Mouse (Mus musculus): ENCODE data around the gene Stard13.

Gene Stard13

DNA sequence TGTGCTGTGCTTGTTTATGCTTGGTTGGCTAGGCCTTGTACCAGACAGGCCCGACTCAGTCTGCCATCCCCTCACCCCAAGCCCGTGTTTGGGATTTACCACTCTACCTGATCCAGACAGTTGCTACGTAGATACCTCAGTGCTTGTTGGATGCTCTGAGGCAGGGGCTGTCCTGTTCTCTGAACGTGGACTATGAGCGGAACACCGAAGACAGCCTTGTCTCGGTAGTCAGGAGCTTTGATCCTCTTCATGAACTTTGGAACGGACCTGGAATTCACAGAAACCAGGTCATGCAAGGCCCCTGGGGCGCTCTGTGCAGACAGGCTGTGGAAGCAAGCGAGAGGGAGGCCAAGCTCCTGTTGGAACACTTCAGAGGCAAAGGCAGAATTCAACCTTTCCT is 174.3 kb downstream of the Stard13 start:
- DNase-seq (ENCODE audit: low read depth, low spot score) = no peak

DNA sequence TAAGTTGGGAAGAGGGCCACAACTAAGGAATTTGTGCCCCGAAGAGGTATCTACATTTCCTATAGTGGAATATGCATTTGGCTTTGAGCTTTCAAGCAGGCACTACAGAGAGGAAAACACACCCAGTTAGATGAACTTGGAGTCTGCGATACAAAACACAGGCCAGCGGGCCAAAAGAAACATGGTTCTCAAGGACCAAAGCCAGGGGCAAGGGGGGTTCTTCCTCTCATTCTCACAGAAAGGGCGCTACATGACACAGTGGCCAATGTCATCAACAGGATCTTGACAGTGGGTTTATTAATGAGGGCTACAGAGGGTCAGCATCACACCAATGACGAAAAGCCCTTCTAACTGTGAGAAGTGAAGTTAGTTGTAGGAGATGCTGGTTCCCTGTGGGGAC is 175.9 kb downstream of the Stard13 start:
- no peak for DNase-seq (ENCODE audit: low read depth, low spot score)

DNA sequence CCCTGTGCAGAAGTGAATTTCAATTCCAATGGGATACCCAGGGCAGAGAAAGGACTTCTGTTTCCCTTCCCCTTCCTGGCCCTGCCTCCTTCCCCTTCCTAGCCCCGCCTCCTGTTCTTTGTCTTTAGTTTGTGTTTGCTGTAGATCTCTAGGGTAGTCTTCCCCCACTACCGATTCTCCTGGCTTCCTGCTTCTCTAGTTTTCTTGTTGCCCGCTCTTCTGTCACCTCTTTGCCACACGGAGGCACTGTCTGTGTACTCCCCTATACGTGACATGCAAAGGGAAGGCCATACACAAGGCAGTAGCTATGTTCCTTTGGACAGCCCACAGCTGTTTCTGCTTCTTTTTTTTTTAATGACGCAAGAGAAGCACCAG is 176.7 kb downstream of the Stard13 start:
- no peak for DNase-seq (ENCODE audit: low read depth, low spot score)

DNA sequence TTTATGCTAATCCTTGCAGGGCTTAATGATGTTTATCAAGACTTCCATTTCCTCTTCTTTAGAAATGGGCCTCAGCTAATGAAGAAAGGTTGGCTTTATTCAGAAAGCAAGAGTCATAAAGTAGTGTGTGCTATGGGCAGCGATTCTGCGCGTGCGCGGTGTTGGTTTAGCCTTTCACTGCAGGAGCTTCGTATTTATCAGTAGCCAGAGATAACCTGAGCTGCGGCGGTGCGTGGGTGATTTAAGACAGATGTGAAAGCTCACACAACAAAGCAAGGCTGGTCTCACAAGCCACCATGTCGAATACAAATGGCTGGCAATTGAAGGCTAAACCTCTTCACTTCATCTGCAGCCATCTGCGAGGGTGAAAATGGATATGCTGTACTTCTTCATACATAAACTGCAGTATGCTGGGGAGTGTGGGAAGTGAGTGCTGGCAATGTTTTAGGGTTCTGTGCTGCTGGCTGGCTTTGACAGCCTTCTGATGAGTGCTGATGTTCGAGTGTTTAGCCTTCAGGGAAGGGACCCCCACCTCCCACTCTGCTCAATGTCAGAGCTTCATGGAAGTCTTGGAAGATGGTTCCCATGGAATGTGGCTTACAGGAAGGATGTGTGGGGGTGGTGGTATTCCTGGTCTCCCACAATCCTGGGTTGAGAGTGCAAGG is 177.2 kb downstream of the Stard13 start:
- no peak for DNase-seq (ENCODE audit: low read depth, low spot score)

DNA sequence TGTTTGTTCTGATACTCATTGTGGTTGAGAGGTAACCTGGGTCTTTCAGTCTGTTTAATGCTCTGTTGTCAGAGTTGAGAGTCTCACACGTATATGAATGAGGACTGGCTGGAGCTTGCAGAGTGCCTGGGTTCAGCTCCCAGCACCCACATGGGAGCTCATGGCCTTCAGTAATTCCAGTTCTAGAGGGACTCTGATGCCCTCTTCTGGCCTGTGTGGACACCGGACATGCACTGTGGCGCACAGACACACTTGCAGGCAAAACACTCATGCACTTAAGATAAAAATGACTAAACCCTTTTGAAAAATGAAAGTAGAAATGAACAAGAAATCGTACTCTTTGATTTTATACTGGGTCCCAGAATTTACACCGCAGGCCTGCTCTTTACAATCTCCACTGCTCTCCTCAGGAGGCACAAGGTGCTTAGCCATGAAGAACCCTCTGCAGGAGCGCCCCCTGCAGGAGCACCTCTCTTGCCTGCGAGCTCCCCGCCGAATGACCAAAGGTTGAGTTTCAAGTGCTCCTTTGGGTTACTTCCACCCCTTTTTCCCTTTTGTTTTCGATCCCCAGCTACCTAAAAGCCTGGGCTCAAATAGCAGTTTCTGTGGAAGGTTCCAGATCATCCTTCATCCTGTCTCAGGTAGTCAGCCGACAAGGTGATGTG is 178.1 kb downstream of the Stard13 start:
- DNase-seq (ENCODE audit: low read depth, low spot score) = no peak

DNA sequence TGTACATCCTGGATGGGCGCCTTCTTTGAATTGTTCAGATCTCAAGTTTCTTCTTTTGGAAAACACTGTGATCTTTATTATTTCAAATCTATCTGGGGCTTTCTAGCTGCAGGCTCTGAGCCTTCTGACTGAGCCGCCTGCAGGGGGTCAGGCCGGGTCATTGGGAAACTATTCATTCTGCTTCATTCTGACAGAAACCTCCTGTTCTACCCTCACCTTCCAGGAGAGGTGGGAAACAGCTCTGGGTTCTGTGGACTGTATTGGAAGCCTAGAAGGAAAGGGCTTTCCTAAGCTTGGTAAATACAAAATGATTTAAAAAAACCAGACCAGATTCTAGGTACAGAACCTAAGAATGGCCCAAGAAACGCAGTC is 178.9 kb downstream of the Stard13 start:
- no peak for DNase-seq (ENCODE audit: low read depth, low spot score)

DNA sequence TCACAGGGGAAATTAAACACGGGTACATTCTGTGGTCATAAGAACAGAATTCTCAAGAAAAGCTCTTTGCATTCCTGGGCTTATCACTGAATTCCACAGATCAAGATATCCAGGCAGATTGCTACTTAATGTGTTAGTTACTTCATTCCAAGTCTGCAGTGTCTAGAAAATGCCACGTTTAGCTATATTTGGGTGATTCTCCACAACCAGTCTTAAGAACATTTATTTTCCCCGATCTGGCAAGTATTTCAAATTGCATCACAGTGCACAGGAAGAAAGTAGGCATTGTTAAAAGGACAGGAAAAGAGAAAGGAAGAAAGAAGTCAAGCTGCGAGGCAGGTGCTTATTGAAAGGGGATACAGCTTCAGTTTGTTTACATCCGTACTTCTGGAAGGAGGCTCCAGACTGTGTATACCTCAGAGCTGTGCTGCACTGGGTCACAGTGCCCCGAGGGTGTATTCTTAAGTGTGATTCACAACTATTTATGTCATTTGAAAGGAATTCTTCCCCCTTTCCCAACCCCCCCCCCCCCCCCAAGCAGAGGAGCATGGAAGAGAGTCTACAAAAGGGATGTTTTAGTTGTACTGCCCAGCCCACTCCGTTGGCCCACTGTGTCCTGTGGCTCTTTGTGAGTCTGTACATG is 179.4 kb downstream of the Stard13 start:
- no peak for DNase-seq (ENCODE audit: low read depth, low spot score)

DNA sequence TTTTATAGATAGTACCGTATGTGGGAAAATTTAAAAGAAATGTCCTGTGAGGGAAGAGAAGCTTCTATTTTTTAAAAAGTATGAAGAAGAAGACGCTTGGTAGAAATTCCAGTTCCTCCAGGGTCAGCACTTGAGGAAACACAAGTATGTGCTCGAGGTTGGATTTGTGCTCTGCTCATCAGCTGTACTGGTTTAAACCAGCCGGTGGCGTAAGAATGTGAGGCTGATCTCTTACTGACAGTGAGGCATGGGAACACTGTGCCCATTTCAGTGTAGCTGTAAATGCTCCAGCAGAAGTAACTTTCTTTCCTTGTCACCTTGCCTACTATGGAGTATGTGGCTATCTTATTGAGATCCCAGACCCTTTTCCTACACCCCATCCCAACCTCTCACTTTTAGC is 180.4 kb downstream of the Stard13 start:
- no peak for DNase-seq (ENCODE audit: low read depth, low spot score)

DNA sequence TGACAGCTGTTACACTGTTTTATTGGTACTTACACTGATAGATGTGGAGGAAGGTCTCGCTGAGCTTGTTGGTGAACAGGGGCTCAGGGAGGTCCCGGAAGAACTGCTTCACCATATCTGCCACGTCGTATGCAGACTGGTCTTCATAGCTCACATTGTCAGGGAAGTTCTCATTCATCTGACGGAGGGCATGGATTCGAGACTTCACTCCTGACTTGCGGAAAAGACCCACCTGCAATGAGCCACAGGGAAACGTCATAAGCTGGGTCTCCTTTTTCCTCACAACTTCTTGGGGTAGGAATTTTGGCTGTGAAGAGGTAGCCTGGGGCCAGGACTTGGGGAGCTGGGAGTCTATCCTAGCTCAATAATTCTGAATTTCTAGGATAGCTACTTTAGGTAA is 181.3 kb downstream of the Stard13 start:
- DNase-seq (ENCODE audit: low read depth, low spot score) = no peak

DNA sequence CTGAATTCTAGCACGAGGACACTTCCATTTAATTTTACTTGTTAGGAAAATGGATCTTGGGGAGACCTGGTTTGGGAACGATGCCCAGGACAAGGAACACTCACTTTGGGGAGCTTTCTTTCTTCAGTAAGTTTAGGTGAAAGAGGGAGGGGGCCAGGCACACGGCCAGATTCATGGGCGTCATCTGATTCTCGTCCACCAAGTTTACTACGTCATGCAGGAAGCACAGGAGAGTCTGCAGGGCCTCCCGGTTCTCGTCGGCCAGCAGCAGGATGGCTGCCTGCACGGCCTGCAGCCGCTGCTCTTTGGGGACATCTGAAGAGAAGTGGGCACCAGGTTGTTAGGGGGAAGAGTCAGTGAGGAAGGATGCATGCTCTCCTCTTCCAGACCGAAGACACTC is 186.1 kb downstream of the Stard13 start:
- no peak for DNase-seq (ENCODE audit: low read depth, low spot score)

DNA sequence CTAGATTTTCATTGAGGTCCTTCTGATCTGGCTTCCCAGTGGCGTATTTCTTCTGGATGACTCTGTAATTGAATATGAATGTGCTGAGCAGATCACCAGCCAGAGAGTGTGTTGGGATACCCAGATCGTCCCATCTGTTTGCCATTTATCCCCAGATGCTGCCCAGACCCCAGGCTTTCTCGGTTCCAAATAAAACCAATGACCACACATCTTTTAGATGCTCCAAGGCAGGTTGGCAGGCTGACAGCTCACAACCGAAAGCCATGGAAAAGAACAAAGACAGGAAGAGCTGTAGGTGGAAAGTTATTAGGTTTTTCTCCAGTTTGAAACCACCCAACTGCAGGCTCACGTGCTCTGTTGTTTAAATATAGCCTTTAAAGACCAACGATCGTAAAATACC is 186.7 kb downstream of the Stard13 start:
- DNase-seq (ENCODE audit: low read depth, low spot score) = no peak

DNA sequence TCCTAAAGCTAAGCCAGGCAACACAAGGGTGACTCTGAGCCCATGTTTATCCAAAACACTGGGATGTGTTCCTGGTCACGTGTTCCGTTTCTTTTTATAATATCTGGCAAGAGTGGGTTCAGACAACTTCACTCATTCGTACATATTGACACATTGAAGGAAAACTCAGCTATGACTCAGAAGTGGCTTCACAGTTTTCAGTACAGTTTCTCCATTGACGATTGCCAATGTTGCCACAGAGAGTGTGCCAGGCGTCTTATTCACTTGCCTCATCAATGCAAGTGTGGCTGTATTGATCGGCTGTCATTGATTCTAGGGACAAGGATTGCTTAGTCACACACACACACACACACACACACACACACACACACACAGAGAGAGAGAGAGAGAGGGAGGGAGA is 187.5 kb downstream of the Stard13 start:
- no peak for DNase-seq (ENCODE audit: low read depth, low spot score)

DNA sequence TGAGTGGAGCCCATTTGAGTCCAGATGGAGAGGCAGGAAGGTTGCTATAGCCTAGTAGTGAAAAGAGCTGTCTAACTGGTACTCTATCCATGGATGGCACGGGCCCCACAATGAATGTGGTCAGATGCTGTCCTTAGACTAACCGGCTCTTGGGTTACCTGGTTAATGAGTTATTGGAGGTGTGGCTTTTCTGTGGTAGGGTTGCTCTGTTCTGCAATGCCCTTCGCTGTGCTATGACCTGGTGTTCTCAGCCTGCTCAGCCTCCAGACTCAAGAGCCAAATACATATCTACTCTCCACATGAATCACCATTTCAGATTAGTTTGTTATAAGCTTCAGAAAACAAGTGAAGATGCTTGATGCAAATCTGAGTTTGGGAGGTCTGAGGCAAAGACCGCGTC is 190.7 kb downstream of the Stard13 start:
- no peak for DNase-seq (ENCODE audit: low read depth, low spot score)

DNA sequence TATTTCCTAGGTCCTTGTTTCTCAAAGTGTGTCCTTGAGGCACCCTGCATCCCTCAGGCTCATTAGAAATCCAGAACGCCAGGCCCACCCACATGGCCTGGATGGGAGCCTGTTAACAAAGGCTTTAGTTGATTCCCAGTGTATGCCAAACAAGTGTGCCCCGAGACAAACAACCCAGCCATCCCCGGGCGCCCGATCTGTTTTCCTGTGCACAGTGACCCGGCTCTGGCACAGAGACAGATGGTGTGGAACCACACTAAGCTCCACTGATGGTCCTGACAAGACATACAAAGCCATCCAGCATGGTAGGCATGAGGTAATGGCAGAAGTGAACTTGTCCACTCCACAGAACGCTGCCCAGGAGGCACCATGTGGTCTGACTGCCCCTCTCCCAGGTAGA is 195.8 kb downstream of the Stard13 start:
- DNase-seq (ENCODE audit: low read depth, low spot score) = no peak

DNA sequence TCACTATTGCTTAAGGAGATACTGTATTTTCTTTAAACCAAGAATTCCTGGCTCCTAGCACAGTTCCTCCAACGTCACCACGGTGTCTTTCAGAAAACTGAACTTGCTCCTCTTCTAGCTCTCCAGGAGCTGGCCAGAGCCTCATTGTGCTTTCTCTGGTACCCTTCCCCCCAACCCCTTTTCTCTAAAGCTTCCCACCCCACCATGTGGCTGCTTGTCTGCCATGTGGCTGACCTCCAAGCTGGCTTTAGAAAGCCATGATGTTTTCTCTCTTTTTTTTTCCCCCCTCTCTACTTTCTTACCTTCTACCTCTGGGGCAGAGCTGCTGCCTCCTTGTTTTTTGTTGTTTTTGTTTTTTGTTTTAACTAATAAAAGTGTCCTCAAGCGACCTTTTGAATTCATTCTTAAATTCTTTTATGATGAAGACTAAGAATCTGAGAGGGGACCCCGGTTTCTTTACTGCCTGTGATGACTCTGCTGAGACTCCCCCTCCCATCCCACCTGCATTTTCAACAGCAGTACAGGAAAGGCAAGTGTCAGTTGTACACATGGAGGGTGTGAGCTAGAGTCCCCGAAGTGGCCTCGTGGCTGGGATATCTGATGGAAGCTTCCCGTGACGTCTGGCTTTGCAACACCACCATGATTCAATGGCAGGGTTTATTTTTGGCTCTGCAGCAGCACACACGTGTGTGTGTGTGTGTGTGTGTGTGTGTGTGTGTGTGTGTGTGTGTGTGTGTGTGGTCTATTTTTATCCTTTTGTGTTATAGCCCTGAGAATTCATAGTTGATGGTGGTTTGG is 198.7 kb downstream of the Stard13 start:
- no peak for DNase-seq (ENCODE audit: low read depth, low spot score)

DNA sequence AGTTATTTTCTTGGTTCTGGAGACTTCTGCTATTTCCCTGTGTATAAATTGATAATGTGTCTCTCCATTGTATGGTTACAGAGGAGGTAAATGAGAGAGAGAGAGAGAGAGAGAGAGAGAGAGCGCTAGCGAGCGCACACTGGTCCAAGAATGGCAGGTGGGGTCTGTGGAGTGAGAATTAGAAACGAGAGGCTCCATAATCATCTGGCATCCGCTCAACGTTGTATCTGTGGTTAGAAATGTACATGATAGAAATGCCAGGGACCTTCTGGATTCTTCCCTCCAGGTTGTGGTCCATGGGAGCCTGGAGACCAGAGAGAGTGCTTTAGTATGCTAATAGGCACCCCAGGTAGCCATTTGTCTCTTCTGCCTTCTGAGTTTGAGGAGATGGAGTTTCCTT is 204.7 kb downstream of the Stard13 start:
- no peak for DNase-seq (ENCODE audit: low read depth, low spot score)

DNA sequence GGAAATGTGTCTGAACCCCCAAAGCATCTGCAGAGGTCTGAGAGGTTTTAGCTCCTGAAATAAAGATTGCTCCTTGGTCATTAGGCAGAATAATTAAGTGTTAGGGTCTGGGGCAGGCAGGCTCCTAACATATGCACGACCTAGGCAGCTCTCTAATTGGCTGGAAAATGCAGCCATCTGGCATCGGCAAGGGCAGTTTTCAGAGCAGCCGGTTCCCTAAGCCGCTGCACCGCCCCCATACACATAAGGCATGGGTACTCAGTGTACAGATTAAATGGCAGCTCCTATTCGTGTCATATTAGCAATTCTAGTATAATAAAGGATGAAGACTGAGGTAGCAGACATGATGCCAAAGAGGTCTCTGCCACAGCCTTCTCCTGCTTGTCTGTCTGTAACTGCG is 206.5 kb downstream of the Stard13 start:
- no peak for DNase-seq (ENCODE audit: low read depth, low spot score)

DNA sequence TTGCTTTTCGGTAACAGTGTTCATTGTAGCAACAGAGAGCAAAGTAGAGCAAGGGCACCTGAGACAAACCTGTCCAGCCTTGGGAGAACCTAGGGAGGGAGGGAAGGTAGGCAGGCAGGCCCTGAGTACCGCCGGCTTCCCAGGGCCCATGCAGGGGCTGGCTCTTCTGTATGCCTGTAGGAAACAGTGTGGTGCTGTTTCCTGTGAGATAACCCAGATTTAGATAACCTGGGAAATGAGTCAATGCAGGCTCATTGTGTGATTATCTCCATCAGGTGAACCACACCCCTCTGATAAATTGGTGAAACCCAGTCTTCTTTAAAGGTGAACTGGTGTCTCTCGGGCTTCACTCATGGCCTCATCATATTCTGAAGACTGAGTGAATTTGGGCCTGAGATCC is 207.6 kb downstream of the Stard13 start:
- no peak for DNase-seq (ENCODE audit: low read depth, low spot score)

DNA sequence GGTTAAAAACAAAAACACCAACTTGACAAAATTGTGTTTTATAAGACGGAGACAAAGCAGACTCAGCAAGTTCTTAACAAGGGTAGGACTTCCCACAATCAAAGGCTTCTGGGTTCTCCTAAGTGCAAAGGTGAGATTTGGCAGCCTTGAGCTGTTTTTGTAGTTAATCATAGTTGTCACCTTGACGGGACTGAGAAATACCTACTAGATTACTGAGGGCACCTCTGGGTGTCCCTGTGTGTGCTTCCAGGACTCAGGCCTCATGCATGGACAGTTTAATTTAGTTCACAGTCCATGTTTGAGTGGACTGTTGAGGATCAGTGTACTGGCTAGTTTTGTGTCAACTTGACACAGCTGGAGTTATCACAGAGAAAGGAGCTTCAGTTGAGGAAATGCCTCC is 209.2 kb downstream of the Stard13 start:
- DNase-seq (ENCODE audit: low read depth, low spot score) = no peak

DNA sequence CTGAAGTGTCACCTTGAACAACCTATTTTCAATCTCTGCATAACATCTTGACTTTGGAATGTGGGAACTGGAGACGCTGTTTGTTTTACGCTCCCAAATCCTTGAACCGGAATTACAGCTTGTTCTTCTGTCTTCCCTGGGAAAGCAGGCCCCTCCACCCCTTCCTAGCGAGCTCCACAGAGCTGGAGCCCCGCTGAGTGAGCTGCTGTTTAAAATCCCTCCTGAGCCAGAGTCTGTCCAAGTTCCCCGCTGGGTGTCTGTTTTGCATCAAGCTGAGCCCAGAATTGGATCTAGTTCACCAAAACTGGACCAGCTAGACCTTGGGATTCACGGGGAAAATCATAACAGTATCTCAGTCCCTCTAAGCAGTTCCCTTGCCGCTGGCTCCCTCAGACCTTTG is 210.2 kb downstream of the Stard13 start:
- no peak for DNase-seq (ENCODE audit: low read depth, low spot score)

DNA sequence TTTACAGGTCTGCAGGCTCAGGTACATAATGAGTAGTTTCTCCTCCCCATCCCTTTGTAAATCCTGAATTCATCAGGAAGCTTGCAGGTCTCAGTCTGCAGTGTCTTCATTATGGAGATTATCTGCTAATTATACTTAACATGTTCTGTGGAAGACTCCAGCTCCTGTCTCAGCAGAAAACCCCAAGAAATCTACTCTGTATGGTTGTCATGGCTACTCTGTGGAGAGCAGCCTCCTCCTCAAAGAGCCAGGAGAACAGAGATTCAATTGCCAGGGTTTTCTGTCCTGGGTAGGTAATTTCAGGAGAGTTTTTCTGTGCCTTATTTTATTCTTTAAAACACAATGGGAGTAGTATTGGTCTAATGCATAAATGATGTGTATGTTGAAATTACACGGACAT is 210.7 kb downstream of the Stard13 start:
- no peak for DNase-seq (ENCODE audit: low read depth, low spot score)

DNA sequence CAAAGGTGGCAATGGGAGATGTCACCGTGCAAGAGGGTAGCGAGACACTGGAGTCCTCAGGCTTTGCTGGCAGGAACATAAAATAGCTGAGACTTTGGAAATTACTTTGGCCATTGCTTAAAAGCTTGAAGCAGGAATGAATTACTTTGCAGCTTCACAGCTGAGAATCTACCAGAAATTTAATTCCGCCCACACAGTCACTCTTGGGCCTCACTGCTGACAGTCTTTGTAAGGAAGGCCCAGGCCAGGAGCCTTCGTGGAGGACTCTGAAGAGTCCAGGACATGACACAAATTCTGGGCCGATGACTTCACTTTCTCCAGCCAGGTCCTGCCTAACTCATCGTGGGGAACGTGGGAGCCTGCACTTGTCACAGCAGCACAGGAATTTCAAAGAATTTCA is 211.6 kb downstream of the Stard13 start:
- no peak for DNase-seq (ENCODE audit: low read depth, low spot score)

DNA sequence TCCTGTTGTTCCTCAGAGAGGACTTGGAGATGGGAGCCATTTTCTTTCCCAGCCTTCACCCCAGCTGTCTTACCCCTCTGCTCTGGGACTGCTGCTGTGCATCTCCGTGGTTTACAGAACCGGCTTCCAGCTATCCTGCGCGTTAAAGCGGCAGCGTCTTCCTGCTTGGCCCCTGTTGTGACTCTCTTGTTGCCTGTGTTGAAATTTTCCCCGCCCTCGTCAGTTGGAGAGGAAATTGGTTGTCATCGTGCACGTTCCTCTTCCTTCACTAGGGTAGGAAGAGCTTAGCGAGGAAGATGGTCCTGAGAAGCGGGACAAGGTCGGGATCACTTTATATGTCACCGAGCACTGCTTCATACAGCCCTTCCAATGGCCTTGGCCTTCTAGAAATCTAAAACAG is 212.8 kb downstream of the Stard13 start:
- no peak for DNase-seq (ENCODE audit: low read depth, low spot score)

All from c-Kit-negative CD71-positive TER-119-positive erythroid progenitor cells, embryonic 14.5 days (primary cell).